Mouse (Mus musculus) megakaryocyte, embryonic 14.5 days (primary cell): ENCODE data around the gene Plpp1.

Experiments
- FLI1 ChIP-seq: IDR thresholded peaks from 2 replicates; pipeline ENCODE4 v1.6.1; 2012; ENCODE audit warnings: low read length, inconsistent platforms, mixed read lengths
- GATA1 ChIP-seq: IDR thresholded peaks from 3 replicates; pipeline ENCODE4 v1.6.1; 2012; ENCODE audit warnings: mixed read lengths, low read length, inconsistent platforms, borderline replicate concordance

DNA sequence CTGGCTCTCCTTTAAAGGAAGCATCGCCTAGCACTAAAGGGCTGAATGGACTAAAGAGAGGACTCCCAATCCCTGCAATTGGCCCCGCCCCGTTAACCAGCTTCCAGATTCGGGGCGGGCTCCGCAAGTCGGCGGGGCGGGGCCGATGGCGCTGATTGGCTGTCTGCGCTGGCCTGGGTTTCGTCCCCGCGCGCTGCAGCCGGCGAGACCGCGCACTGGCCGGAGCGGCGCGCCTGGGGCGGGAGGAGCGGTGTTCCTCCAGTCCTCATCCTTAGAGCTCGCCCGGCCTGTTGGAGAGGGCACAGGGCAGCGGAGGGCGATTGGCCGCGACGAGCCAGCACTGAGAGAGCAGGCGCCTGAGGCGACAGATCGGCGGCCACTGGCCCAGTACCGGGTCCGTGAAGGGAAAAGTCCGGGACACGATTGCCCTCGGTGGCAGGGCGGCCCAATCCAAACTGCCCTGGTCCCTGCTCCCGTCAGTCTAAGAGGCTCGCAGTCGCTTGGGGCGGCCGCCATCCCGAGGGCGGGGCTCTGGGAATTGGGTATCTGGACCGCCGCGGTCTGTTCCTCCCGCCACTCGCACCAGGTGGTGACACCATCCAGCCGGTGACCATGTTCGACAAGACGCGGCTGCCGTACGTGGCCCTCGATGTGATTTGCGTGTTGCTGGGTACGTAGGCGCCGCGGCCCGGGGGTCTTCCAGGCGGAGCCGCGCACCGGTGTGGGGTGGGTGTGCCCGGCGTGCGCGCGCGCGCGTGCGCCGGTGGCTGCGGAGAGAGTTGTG lies at the start of gene Plpp1:
- TF ChIP-seq GATA1, result no peak
- no peak for TF ChIP-seq FLI1
